Mouse (Mus musculus): Measurements from ENCODE around the gene Vamp2. TPM values are rescaled to one million over a fixed set of nuclear protein-coding genes. Genes with fewer than 3 reads are reported as not detected.

Vamp2 gene
- polyA plus RNA-seq, 1 experiment from 2014 or later: 68.0 TPM

GRCm38 (mm10) chr11:69065394-69065925 lies 22.8 kb upstream of the Vamp2 start:
- Histone ChIP-seq H3K36me3 (no peaks in the 10 kb centered on the region), H3K4me1 (replicated peaks) (peaks cover 27% of the 10 kb centered on the region), H3K27ac (no peak overlapping the region), H3K9ac (replicated peaks) (no peak overlapping the region), H3K4me3 (replicated peaks) (no peak overlapping the region), H3K4me2 (peak overlapping the region; percentile 93), H3K27me3 (peaks cover 11% of the 10 kb centered on the region), H3K9me3 (no peaks in the 10 kb centered on the region)
- 45% methylated on average over 3 of the region's 3 CpGs for WGBS
- no peak for ATAC-seq (ENCODE audit: insufficient number of reproducible peaks, insufficient read depth, low FRiP score, low TSS enrichment, low read depth)

GRCm38 (mm10) chr11:69066163-69066861 lies 22.0 kb upstream of the Vamp2 start:
- WGBS: under 1% methylated on average over 28 of the region's 29 CpGs
- Histone ChIP-seq H3K27ac (no peak overlapping the region), H3K4me2 (peak overlapping the region; percentile 93), H3K27me3 (peaks cover 7% of the 10 kb centered on the region), H3K9me3 (no peaks in the 10 kb centered on the region), H3K4me1 (replicated peaks) (peaks cover 23% of the 10 kb centered on the region), H3K4me3 (replicated peaks) (peak overlapping the region; percentile 45), H3K36me3 (no peaks in the 10 kb centered on the region), H3K9ac (replicated peaks) (peak overlapping the region; percentile 51)
- ATAC-seq (ENCODE audit: insufficient number of reproducible peaks, insufficient read depth, low FRiP score, low TSS enrichment, low read depth): no peak

- Histone ChIP-seq H3K4me2 (peak overlapping the region; percentile 93), H3K9me3 (no peaks in the 10 kb centered on the region), H3K27ac (0 out of 2 replicates have a peak overlapping the region, but pooled peaks have one; percentile 47), H3K27me3 (peaks cover 4% of the 10 kb centered on the region; the same call in 1 of the 2 replicates), H3K36me3 (no peaks in the 10 kb centered on the region), H3K4me3 (replicated peaks) (peak overlapping the region; percentile 45), H3K9ac (replicated peaks) (no peak overlapping the region), H3K4me1 (replicated peaks) (peaks cover 21% of the 10 kb centered on the region)
- no peak for ATAC-seq (ENCODE audit: insufficient number of reproducible peaks, insufficient read depth, low FRiP score, low TSS enrichment, low read depth)
- WGBS: 10% methylated on average over 8 of the region's 8 CpGs
These were observed 21.3 kb upstream of the Vamp2 start for GRCm38 (mm10) chr11:69066956-69067355.

- H3K36me3 ChIP-seq: no peaks in the 10 kb centered on the region
- no peak overlapping the region for H3K9ac ChIP-seq (replicated peaks)
- no peak overlapping the region for H3K4me2 ChIP-seq
- H3K4me3 ChIP-seq (replicated peaks): no peak overlapping the region
- ATAC-seq (ENCODE audit: insufficient number of reproducible peaks, insufficient read depth, low FRiP score, low TSS enrichment, low read depth): no peak
- peaks cover 4% of the 10 kb centered on the region; the same call in 1 of the 2 replicates for H3K27me3 ChIP-seq
- peaks cover 27% of the 10 kb centered on the region for H3K4me1 ChIP-seq (replicated peaks)
- no peak overlapping the region for H3K27ac ChIP-seq
- WGBS: 61% methylated on average over 6 of the region's 6 CpGs
- no peaks in the 10 kb centered on the region for H3K9me3 ChIP-seq
These were observed 20.7 kb upstream of the Vamp2 start for GRCm38 (mm10) chr11:69067601-69068000.

- Histone ChIP-seq H3K4me2 (peak overlapping the region; percentile 84), H3K27ac (peak overlapping the region; percentile 94), H3K36me3 (no peaks in the 10 kb centered on the region), H3K4me3 (replicated peaks) (peak overlapping the region; percentile 62), H3K9ac (replicated peaks) (peak overlapping the region; percentile 81), H3K4me1 (replicated peaks) (peaks cover 41% of the 10 kb centered on the region), H3K27me3 (peaks cover 4% of the 10 kb centered on the region; the same call in 1 of the 2 replicates), H3K9me3 (no peaks in the 10 kb centered on the region)
- 1% methylated on average over 13 of the region's 13 CpGs for whole genome bisulfite sequencing
- no peak for ATAC-seq (ENCODE audit: insufficient number of reproducible peaks, insufficient read depth, low FRiP score, low TSS enrichment, low read depth)
These were observed 18.2 kb upstream of the Vamp2 start for GRCm38 (mm10) chr11:69070093-69070492.

GRCm38 (mm10) chr11:69070590-69071222 lies 17.6 kb upstream of the Vamp2 start, which contains the start of gene Tmem107:
Tmem107 (plus strand) TSS chr11:69070806.
- under 1% methylated on average over 47 of the region's 47 CpGs for WGBS
- peaks cover 4% of the 10 kb centered on the region; the same call in 1 of the 2 replicates for H3K27me3 ChIP-seq
- peak; percentile 84 for ATAC-seq (ENCODE audit: insufficient number of reproducible peaks, insufficient read depth, low FRiP score, low TSS enrichment, low read depth)
- peak within 1 kb of the TSS; percentile 84 for H3K4me2 ChIP-seq
- no peaks in the 10 kb centered on the region for H3K36me3 ChIP-seq
- H3K4me1 ChIP-seq (replicated peaks): peaks cover 41% of the 10 kb centered on the region
- peak within 1 kb of the TSS; percentile 81 for H3K9ac ChIP-seq (replicated peaks)
- no peaks in the 10 kb centered on the region for H3K9me3 ChIP-seq
- peak within 1 kb of the TSS; percentile 94 for H3K27ac ChIP-seq
- peak within 1 kb of the TSS; percentile 62 for H3K4me3 ChIP-seq (replicated peaks)

- ATAC-seq (ENCODE audit: insufficient number of reproducible peaks, insufficient read depth, low FRiP score, low TSS enrichment, low read depth): no peak
- 24% methylated on average over 9 of the region's 9 CpGs for WGBS
- peaks cover 36% of the 10 kb centered on the region for H3K4me1 ChIP-seq (replicated peaks)
These were observed 17.0 kb upstream of the Vamp2 start for GRCm38 (mm10) chr11:69071262-69071661.

GRCm38 (mm10) chr11:69072234-69072633 lies 16.1 kb upstream of the Vamp2 start:
- H3K27me3 ChIP-seq: no peaks in the 10 kb centered on the region
- peak overlapping the region; percentile 50 for H3K4me2 ChIP-seq
- no peak overlapping the region for H3K27ac ChIP-seq
- H3K4me1 ChIP-seq (replicated peaks): peaks cover 31% of the 10 kb centered on the region
- H3K9me3 ChIP-seq: no peaks in the 10 kb centered on the region
- peak overlapping the region; percentile 21 for H3K4me3 ChIP-seq (replicated peaks)
- no peak for ATAC-seq (ENCODE audit: insufficient number of reproducible peaks, insufficient read depth, low FRiP score, low TSS enrichment, low read depth)
- WGBS: 87% methylated on average over 11 of the region's 11 CpGs
- no peaks in the 10 kb centered on the region for H3K36me3 ChIP-seq
- H3K9ac ChIP-seq (replicated peaks): no peak overlapping the region

More at GRCm38 (mm10) chr11:69071262-69071661, 17.0 kb upstream of the Vamp2 start:
- peak overlapping the region; percentile 84 for H3K4me2 ChIP-seq
- H3K4me3 ChIP-seq (replicated peaks): peak overlapping the region; percentile 62
- no peaks in the 10 kb centered on the region for H3K9me3 ChIP-seq
- H3K27ac ChIP-seq: peak overlapping the region; percentile 94
- H3K9ac ChIP-seq (replicated peaks): peak overlapping the region; percentile 81
- H3K27me3 ChIP-seq: peaks cover 2% of the 10 kb centered on the region; the same call in 1 of the 2 replicates
- no peaks in the 10 kb centered on the region for H3K36me3 ChIP-seq

GRCm38 (mm10) chr11:69072666-69073064 lies 15.6 kb upstream of the Vamp2 start:
- WGBS: 14% methylated on average over 9 of the region's 9 CpGs
- Histone ChIP-seq H3K9ac (replicated peaks) (peak overlapping the region; percentile 38; the same call in 1 of the 2 replicates), H3K27ac (peak overlapping the region; percentile 86)

GRCm38 (mm10) chr11:69073065-69073888 lies 15.0 kb upstream of the Vamp2 start:
- H3K27me3 ChIP-seq: no peaks in the 10 kb centered on the region
- H3K9me3 ChIP-seq: no peaks in the 10 kb centered on the region
- H3K4me3 ChIP-seq (replicated peaks): peak overlapping the region; percentile 21
- 0 out of 2 replicates have a peak overlapping the region, but pooled peaks have one; percentile 37 for H3K9ac ChIP-seq (replicated peaks)
- peak; percentile 52; the same call in 1 of the 2 replicates for ATAC-seq (ENCODE audit: insufficient number of reproducible peaks, insufficient read depth, low FRiP score, low TSS enrichment, low read depth)
- H3K4me2 ChIP-seq: peak overlapping the region; percentile 50
- under 1% methylated on average over 14 of the region's 14 CpGs for WGBS
- H3K27ac ChIP-seq: peak overlapping the region; percentile 86
- peaks cover 37% of the 10 kb centered on the region for H3K4me1 ChIP-seq (replicated peaks)
- no peaks in the 10 kb centered on the region for H3K36me3 ChIP-seq

More at GRCm38 (mm10) chr11:69072666-69073064, 15.6 kb upstream of the Vamp2 start:
- no peaks in the 10 kb centered on the region for H3K9me3 ChIP-seq
- peak overlapping the region; percentile 21 for H3K4me3 ChIP-seq (replicated peaks)
- H3K36me3 ChIP-seq: no peaks in the 10 kb centered on the region
- peaks cover 31% of the 10 kb centered on the region for H3K4me1 ChIP-seq (replicated peaks)
- ATAC-seq (ENCODE audit: insufficient number of reproducible peaks, insufficient read depth, low FRiP score, low TSS enrichment, low read depth): no peak
- H3K27me3 ChIP-seq: no peaks in the 10 kb centered on the region
- H3K4me2 ChIP-seq: peak overlapping the region; percentile 50

All from limb, embryonic 12.5 days (tissue).